ENCODE assay signal across 20 mouse cellular contexts in genomic region chr6:65888835-65889234, GRCm38 (mm10).
DNase-seq lines count a peak whose midpoint lies in the region; ATAC-seq lines count a peak whose summit lies in the region.
"Had no signal": no experiment of that assay in that cellular context is flagged by ENCODE, and none has a peak within 500 bp of the region (broad histone marks: within the 10 kb centered on the region; RNA-seq: fewer than 3 reads in every experiment).

No protein-coding gene starts in this region.

- H3K9me3 ChIP-seq in hindbrain, embryonic 13.5 days: no peaks in the 10 kb centered on the region
- H3K9me3 ChIP-seq in hindbrain, embryonic 10.5 days: no peaks in the 10 kb centered on the region
- H3K9me3 ChIP-seq: embryonic facial prominence, embryonic 13.5 days; forebrain, embryonic 12.5 days; G1E; heart, embryonic 10.5 days; hindbrain, embryonic 15.5 days had no signal

- no peak overlapping the region for H3K4me2 ChIP-seq in hindbrain, embryonic 13.5 days
- H3K4me2 ChIP-seq: embryonic facial prominence, embryonic 13.5 days; forebrain, embryonic 12.5 days; hindbrain, embryonic 15.5 days had no signal

- ATAC-seq in hindbrain, embryonic 13.5 days (ENCODE audit: low FRiP score): 0 out of 2 replicates have a peak, but pooled peaks have one; percentile 46
- ATAC-seq: CD4-positive, CD25-positive, alpha-beta regulatory T cell, adult 4 months; forebrain, embryonic 16.5 days had no signal

- H3K4me1 ChIP-seq in hindbrain, embryonic 13.5 days (replicated peaks): no peaks in the 10 kb centered on the region
- no peaks in the 10 kb centered on the region for H3K4me1 ChIP-seq in hindbrain, embryonic 10.5 days (replicated peaks)
- H3K4me1 ChIP-seq: forebrain, embryonic 12.5 days; heart, embryonic 10.5 days; hindbrain, embryonic 15.5 days had no signal

- H3K4me3 ChIP-seq in hindbrain, embryonic 13.5 days: no peak overlapping the region
- no peak overlapping the region for H3K4me3 ChIP-seq in hindbrain, embryonic 10.5 days
- H3K4me3 ChIP-seq: embryonic facial prominence, embryonic 13.5 days; forebrain, embryonic 12.5 days; heart, embryonic 10.5 days; hindbrain, embryonic 15.5 days had no signal

- H3K27ac ChIP-seq in hindbrain, embryonic 13.5 days: no peak overlapping the region
- H3K27ac ChIP-seq in hindbrain, embryonic 10.5 days: no peak overlapping the region
- H3K27ac ChIP-seq: embryonic facial prominence, embryonic 13.5 days; forebrain, embryonic 12.5 days; heart, embryonic 10.5 days; hindbrain, embryonic 15.5 days had no signal

- peak; percentile 16 for DNase-seq in adrenal gland, postnatal 10 days
- DNase-seq in adrenal gland, adult (ENCODE audit: inconsistent age in 2 of 2, low spot score in 1 of 2): no peak
- DNase-seq in hindbrain, embryonic 10.5 days (ENCODE audit: low spot score): no peak
- DNase-seq in layer of hippocampus, adult 9-11 months: peak; percentile 51
- no peak for DNase-seq in layer of hippocampus, adult 9-10 months (ENCODE audit: low spot score)
- DNase-seq in lung, postnatal 10 days: no peak
- DNase-seq: B cell, adult 2 months; cerebellum, adult 11-12 months; cerebellum, adult 9-11 months; cerebellum, postnatal 36 days; heart, adult 18-20 months; heart, postnatal 10 days had no signal

- no peak overlapping the region for H3K9ac ChIP-seq in hindbrain, embryonic 13.5 days
- H3K9ac ChIP-seq: embryonic facial prominence, embryonic 13.5 days; forebrain, embryonic 12.5 days; hindbrain, embryonic 15.5 days had no signal

- no peaks in the 10 kb centered on the region for H3K36me3 ChIP-seq in hindbrain, embryonic 13.5 days
- H3K36me3 ChIP-seq in hindbrain, embryonic 10.5 days: peaks cover 29% of the 10 kb centered on the region
- H3K36me3 ChIP-seq: G1E; hindbrain, embryonic 15.5 days had no signal

- WGBS in hindbrain, embryonic 13.5 days: 91% methylated on average over 1 of the region's 1 CpGs
- 85% methylated on average over 1 of the region's 1 CpGs for WGBS in hindbrain, embryonic 10.5 days

- no peaks in the 10 kb centered on the region for H3K27me3 ChIP-seq in hindbrain, embryonic 13.5 days
- H3K27me3 ChIP-seq in hindbrain, embryonic 10.5 days (ENCODE audit: insufficient read depth, poor library complexity, severe bottlenecking): no peaks in the 10 kb centered on the region
- H3K27me3 ChIP-seq: embryonic facial prominence, embryonic 13.5 days; forebrain, embryonic 12.5 days; hindbrain, embryonic 15.5 days had no signal

Comparison
In these comparisons a context has a peak if more than half of its experiments do, and no peak if none do; other contexts are left out.
1. DNase-seq: peak in adrenal gland, postnatal 10 days (single experiment) and layer of hippocampus, adult 9-11 months (single experiment); none in adrenal gland, adult (0 of 2), hindbrain, embryonic 10.5 days (single experiment), layer of hippocampus, adult 9-10 months (single experiment) and lung, postnatal 10 days (single experiment).